Mouse (Mus musculus) fibroblast of lung, adult 2 months (primary cell): ENCODE measurements around the gene Olfr1156.

ENCODE experiments used
- DNase-seq: peaks from one replicate; pipeline ENCODE4 v3.0.0-alpha.2; 2011; ENCODE audit warnings: low read depth

Gene Olfr1156

DNA sequence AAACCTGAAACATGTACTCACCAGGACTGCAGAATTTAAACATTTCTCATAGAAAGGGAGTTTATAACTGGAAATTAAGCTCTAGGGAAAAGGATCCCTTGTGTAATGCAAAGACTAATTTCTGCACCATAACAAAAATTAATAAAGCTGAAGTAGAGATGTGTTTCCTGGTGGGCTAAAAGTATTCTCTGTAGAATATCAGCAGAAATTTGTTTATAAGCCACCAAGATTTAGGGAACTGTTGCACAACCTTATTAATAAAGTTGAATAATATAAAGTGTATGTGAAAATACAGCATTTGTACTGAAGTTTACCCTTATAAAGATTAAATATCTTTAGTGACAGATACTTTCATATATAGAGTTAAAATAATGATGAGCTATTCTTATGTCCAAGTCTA is at the start of gene Olfr1156:
Olfr1156 (minus strand) TSS at position 101 of the 400 bp plus-strand sequence.
- DNase-seq, result no peak

- DNase-seq, result no peak
Measured at GRCm38 (mm10) chr2:87989813-87990212, 36.9 kb upstream of the Olfr1156 start, which contains the start of gene Olfr1158. Gene Olfr1158, plus strand, starts transcription at chr2:87990113.

- no peak for DNase-seq
Measured at GRCm38 (mm10) chr2:87974563-87974962, 21.7 kb upstream of the Olfr1156 start, which contains the start of gene Olfr74. Gene Olfr74, minus strand, starts transcription at chr2:87974663.

GRCm38 (mm10) chr2:87968199-87968598 is 15.3 kb upstream of the Olfr1156 start, which contains the start of gene Olfr1157:
Gene Olfr1157, minus strand, starts transcription at chr2:87968299.
- DNase-seq, result no peak

GRCm38 (mm10) chr2:87945037-87945436 is 7.9 kb downstream of the Olfr1156 start, which contains the start of gene Olfr1155:
Gene Olfr1155, minus strand, starts transcription at chr2:87945137.
- no peak for DNase-seq

GRCm38 (mm10) chr2:87905066-87905465 is 47.8 kb downstream of the Olfr1156 start, which contains the start of gene Olfr1154:
Gene Olfr1154, minus strand, starts transcription at chr2:87905166.
- no peak for DNase-seq
